Mouse (Mus musculus) bone marrow macrophage, adult 2 months (primary cell): ENCODE measurements around the gene Arnt2.

Experiments
- CTCF ChIP-seq: IDR thresholded peaks from 2 replicates; pipeline ENCODE4 v1.5.1; 2012; ENCODE audit warnings: low read depth, mild to moderate bottlenecking, low read length, moderate library complexity
- POLR2A ChIP-seq: IDR thresholded peaks from 2 replicates; pipeline ENCODE4 v1.6.1; 2012; ENCODE audit warnings: mild to moderate bottlenecking, low read depth, low read length, borderline replicate concordance

DNA sequence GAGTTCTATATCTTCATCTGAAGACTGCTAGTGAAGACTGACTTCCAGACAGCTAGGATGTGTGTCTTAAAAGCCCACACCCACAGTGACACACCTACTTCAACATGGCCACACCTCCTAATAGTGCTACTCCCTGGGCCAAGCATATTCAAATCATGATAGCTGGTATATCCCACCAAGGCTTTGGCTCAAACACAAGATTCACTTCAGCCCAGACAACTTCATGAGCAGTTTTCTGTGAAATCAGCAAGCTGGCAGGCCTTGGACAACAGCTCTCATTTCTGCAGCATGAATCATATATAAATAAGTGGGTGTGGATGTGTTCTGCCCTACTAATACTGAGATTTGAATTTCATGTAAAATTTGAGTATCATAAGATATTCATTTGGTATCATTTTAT lies 29.2 kb downstream of the Arnt2 start:
- TF ChIP-seq CTCF (no peak), POLR2A (no peak)
